Mouse (Mus musculus) NIH3T3 (cell line): ENCODE data around the gene Pax8.
A peak's percentile ranks its signal among the peaks of the same experiment; 100 is the strongest.

Experiments
- DNase-seq: peaks from one replicate; pipeline ENCODE4 v3.0.0-alpha.2; 2012; ENCODE audit warnings: low read depth

The Pax8 gene

GRCm38 (mm10) chr2:24475420-24475819 is at the start of gene Pax8:
Gene Pax8, minus strand, starts transcription at chr2:24475599.
- DNase-seq: no peak

- DNase-seq: no peak
These were observed 46.2 kb upstream of the Pax8 start for GRCm38 (mm10) chr2:24521430-24522226.

GRCm38 (mm10) chr2:24520576-24521272 is 45.3 kb upstream of the Pax8 start:
- no peak for DNase-seq

- DNase-seq: no peak
These were observed 41.5 kb upstream of the Pax8 start for GRCm38 (mm10) chr2:24516946-24517345.

- no peak for DNase-seq
These were observed 32.0 kb upstream of the Pax8 start for GRCm38 (mm10) chr2:24507359-24507758.

GRCm38 (mm10) chr2:24502963-24503471 is 27.6 kb upstream of the Pax8 start:
- DNase-seq: no peak

- DNase-seq: no peak
These were observed 25.5 kb upstream of the Pax8 start for GRCm38 (mm10) chr2:24500921-24501320.

GRCm38 (mm10) chr2:24490564-24490963 is 15.2 kb upstream of the Pax8 start:
- DNase-seq: peak; percentile 4

GRCm38 (mm10) chr2:24488660-24489059 is 13.3 kb upstream of the Pax8 start:
- DNase-seq: no peak

- DNase-seq: no peak
These were observed 11.8 kb upstream of the Pax8 start for GRCm38 (mm10) chr2:24487056-24487825.

GRCm38 (mm10) chr2:24485398-24485797 is 10.0 kb upstream of the Pax8 start:
- no peak for DNase-seq

- no peak for DNase-seq
These were observed 4.5 kb upstream of the Pax8 start for GRCm38 (mm10) chr2:24479906-24480305.

- no peak for DNase-seq
These were observed 3.8 kb upstream of the Pax8 start for GRCm38 (mm10) chr2:24479151-24479550.

GRCm38 (mm10) chr2:24478611-24479010 is 3.2 kb upstream of the Pax8 start:
- DNase-seq: no peak

GRCm38 (mm10) chr2:24474514-24475378 is 653 bp downstream of the Pax8 start:
- DNase-seq: no peak

- no peak for DNase-seq
These were observed 1.5 kb downstream of the Pax8 start for GRCm38 (mm10) chr2:24473641-24474511.

GRCm38 (mm10) chr2:24472677-24473076 is 2.7 kb downstream of the Pax8 start:
- DNase-seq: no peak

GRCm38 (mm10) chr2:24472111-24472510 is 3.3 kb downstream of the Pax8 start:
- DNase-seq: no peak

- no peak for DNase-seq
These were observed 6.3 kb downstream of the Pax8 start for GRCm38 (mm10) chr2:24469102-24469501.

GRCm38 (mm10) chr2:24468430-24468829 is 7.0 kb downstream of the Pax8 start:
- DNase-seq: no peak
